11 mouse cellular contexts compared by ENCODE assay signal in the genomic region with DNA sequence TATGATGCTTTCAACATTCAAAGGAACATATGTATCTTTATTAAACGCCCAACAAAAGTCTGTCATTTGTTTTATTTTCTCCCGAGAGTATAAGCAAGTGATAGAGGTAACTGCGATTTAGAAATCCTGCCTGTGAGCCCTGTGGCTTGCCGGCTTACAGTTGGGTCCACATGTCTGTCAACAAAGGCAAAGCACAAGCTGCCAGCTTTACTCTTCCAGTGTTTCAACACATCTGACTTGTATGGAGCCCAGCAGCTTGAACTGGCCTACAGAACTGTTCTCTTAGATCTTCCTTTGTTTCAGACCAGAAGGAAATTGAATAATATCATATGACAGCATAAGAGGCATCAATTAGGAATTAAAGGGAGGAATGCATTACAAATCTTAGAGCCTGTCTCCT.
"Had no signal": no experiment of that assay in that cellular context is flagged by ENCODE, and none has a peak within 500 bp of the region (broad histone marks: within the 10 kb centered on the region; RNA-seq: fewer than 3 reads in every experiment).

No protein-coding gene starts in this region.

- DNase-seq: kidney, adult 18-20 months; kidney, adult 9 months; kidney, postnatal 14 days; kidney, postnatal 4 days; midbrain, embryonic 14.5 days; thymus, adult 18-20 months; thymus, postnatal 36 days had no signal

- H3K4me3 ChIP-seq: limb, embryonic 15.5 days; liver, embryonic 15.5 days had no signal

- H3K9me3 ChIP-seq: limb, embryonic 15.5 days; liver, embryonic 15.5 days had no signal

- H3K36me3 ChIP-seq: limb, embryonic 15.5 days; liver, embryonic 15.5 days had no signal

- H3K4me2 ChIP-seq: limb, embryonic 15.5 days; liver, embryonic 15.5 days; midbrain, embryonic 11.5 days had no signal

- H3K9ac ChIP-seq: limb, embryonic 15.5 days; liver, embryonic 15.5 days had no signal

- H3K4me1 ChIP-seq: limb, embryonic 15.5 days; liver, embryonic 15.5 days had no signal

- H3K27me3 ChIP-seq: limb, embryonic 15.5 days; liver, embryonic 15.5 days had no signal

- ATAC-seq: inflammation-experienced regulatory T-cells, adult 6 months had no signal

- H3K27ac ChIP-seq: liver, embryonic 15.5 days had no signal
